ENCODE assay signal across 9 mouse cellular contexts in genomic region chr10:76801841-76802499, GRCm38 (mm10).
DNase-seq lines count a peak whose midpoint lies in the region; ATAC-seq and TF ChIP-seq lines count a peak whose summit lies in the region.
"Had no signal": no experiment of that assay in that cellular context is flagged by ENCODE, and none has a peak within 500 bp of the region (broad histone marks: within the 10 kb centered on the region; RNA-seq: fewer than 3 reads in every experiment).

No protein-coding gene starts in this region.

- 54% methylated on average over 6 of the region's 6 CpGs for WGBS in embryonic facial prominence, embryonic 14.5 days
- 79% methylated on average over 6 of the region's 6 CpGs for WGBS in embryonic facial prominence, embryonic 10.5 days
- 73% methylated on average over 6 of the region's 6 CpGs for WGBS in lung, postnatal 0 days
- 37% methylated on average over 6 of the region's 6 CpGs for WGBS in olfactory bulb, adult 2 months

- TF ChIP-seq CTCF in lung, postnatal 0 days (IDR thresholded peaks at IDR 0.05): no peak
- TF ChIP-seq CTCF in olfactory bulb, adult 2 months (IDR thresholded peaks at IDR 0.05; ENCODE audit: insufficient read depth, low read depth, low read length): no peak

- TF ChIP-seq POLR2A in olfactory bulb, adult 2 months (IDR thresholded peaks at IDR 0.05; ENCODE audit: insufficient read depth, low read depth, low read length): no peak

- H3K4me1 ChIP-seq in embryonic facial prominence, embryonic 14.5 days (ENCODE audit: control insufficient read depth, insufficient read depth, low read length): no peaks in the 10 kb centered on the region
- peaks cover 8% of the 10 kb centered on the region; the same call in 1 of the 2 replicates for H3K4me1 ChIP-seq in embryonic facial prominence, embryonic 10.5 days
- no peaks in the 10 kb centered on the region for H3K4me1 ChIP-seq in lung, postnatal 0 days (ENCODE audit: insufficient read depth, low read depth, low read length)
- peaks cover 52% of the 10 kb centered on the region for H3K4me1 ChIP-seq in olfactory bulb, adult 2 months (ENCODE audit: control insufficient read depth, insufficient read depth, low read length)

- H3K4me2 ChIP-seq in embryonic facial prominence, embryonic 14.5 days (ENCODE audit: low read depth, low read length): no peak overlapping the region
- no peak overlapping the region for H3K4me2 ChIP-seq in lung, postnatal 0 days (replicated peaks; ENCODE audit: low read depth, low read length)
- H3K4me2 ChIP-seq: limb, embryonic 12.5 days had no signal

- no peaks in the 10 kb centered on the region for H3K27me3 ChIP-seq in embryonic facial prominence, embryonic 14.5 days (replicated peaks; ENCODE audit: control insufficient read depth, insufficient read depth, low read length)
- H3K27me3 ChIP-seq in embryonic facial prominence, embryonic 10.5 days (replicated peaks; ENCODE audit: low read depth, poor library complexity, severe bottlenecking): no peaks in the 10 kb centered on the region
- H3K27me3 ChIP-seq in lung, postnatal 0 days (replicated peaks; ENCODE audit: insufficient read depth, low read length): no peaks in the 10 kb centered on the region
- H3K27me3 ChIP-seq: limb, embryonic 12.5 days had no signal

- ATAC-seq in embryonic facial prominence, embryonic 14.5 days (ENCODE audit: low read depth): peak; percentile 79; the same call in 1 of the 2 replicates
- no peak for ATAC-seq in lung, postnatal 0 days

- no peaks in the 10 kb centered on the region for H3K9me3 ChIP-seq in embryonic facial prominence, embryonic 14.5 days (ENCODE audit: control insufficient read depth, low read length)
- H3K9me3 ChIP-seq in embryonic facial prominence, embryonic 10.5 days: no peaks in the 10 kb centered on the region
- H3K9me3 ChIP-seq in lung, postnatal 0 days (ENCODE audit: low read length): no peaks in the 10 kb centered on the region
- H3K9me3 ChIP-seq: limb, embryonic 12.5 days had no signal

- no peak for TF ChIP-seq EP300 in lung, postnatal 0 days (IDR thresholded peaks at IDR 0.05)

- no peak overlapping the region for H3K9ac ChIP-seq in embryonic facial prominence, embryonic 14.5 days (ENCODE audit: low read depth, low read length)
- no peak overlapping the region for H3K9ac ChIP-seq in lung, postnatal 0 days (replicated peaks; ENCODE audit: low read depth)
- H3K9ac ChIP-seq: limb, embryonic 12.5 days had no signal

- no peaks in the 10 kb centered on the region; the same call in 1 of the 2 replicates for H3K36me3 ChIP-seq in embryonic facial prominence, embryonic 14.5 days (ENCODE audit: control insufficient read depth, insufficient read depth, low read length)
- peaks cover 16% of the 10 kb centered on the region for H3K36me3 ChIP-seq in embryonic facial prominence, embryonic 10.5 days (replicated peaks)
- H3K36me3 ChIP-seq in lung, postnatal 0 days (ENCODE audit: insufficient read depth, low read length): no peaks in the 10 kb centered on the region

- H3K4me3 ChIP-seq in embryonic facial prominence, embryonic 14.5 days (ENCODE audit: low read depth, low read length): no peak overlapping the region
- H3K4me3 ChIP-seq in embryonic facial prominence, embryonic 10.5 days: no peak overlapping the region
- H3K4me3 ChIP-seq in lung, postnatal 0 days (ENCODE audit: low read depth, low read length): no peak overlapping the region
- no peak overlapping the region for H3K4me3 ChIP-seq in olfactory bulb, adult 2 months (ENCODE audit: insufficient read depth, low read depth, low read length)
- H3K4me3 ChIP-seq: limb, embryonic 12.5 days had no signal

- DNase-seq in embryonic facial prominence, embryonic 14.5 days (ENCODE audit: low spot score): peak; percentile 43
- no peak for DNase-seq in embryonic facial prominence, embryonic 10.5 days (ENCODE audit: low spot score)
- DNase-seq in lung, postnatal 36 days: peak; percentile 26
- DNase-seq in lung, postnatal 0 days (ENCODE audit: low spot score): no peak
- DNase-seq in cerebellum, postnatal 10 days: peak; percentile 88 to 89
- no peak for DNase-seq in embryo, embryonic 11 days
- no peak for DNase-seq in ovary, postnatal 36 days (ENCODE audit: low spot score)

- no peak overlapping the region for H3K27ac ChIP-seq in embryonic facial prominence, embryonic 14.5 days (replicated peaks; ENCODE audit: low read depth, low read length)
- no peak overlapping the region for H3K27ac ChIP-seq in embryonic facial prominence, embryonic 10.5 days (replicated peaks)
- H3K27ac ChIP-seq in lung, postnatal 0 days (ENCODE audit: low read length): no peak overlapping the region
- peak overlapping the region; percentile 83 for H3K27ac ChIP-seq in olfactory bulb, adult 2 months (ENCODE audit: insufficient read depth, low read depth, low read length)
- H3K27ac ChIP-seq: limb, embryonic 12.5 days had no signal

Comparison
In these comparisons a context has a peak if more than half of its experiments do, and no peak if none do; other contexts are left out.
1. DNase-seq: peak in embryonic facial prominence, embryonic 14.5 days (single experiment), lung, postnatal 36 days (single experiment) and cerebellum, postnatal 10 days (2 of 2); none in embryonic facial prominence, embryonic 10.5 days (single experiment), lung, postnatal 0 days (single experiment), embryo, embryonic 11 days (single experiment) and ovary, postnatal 36 days (single experiment).